Mouse (Mus musculus): ENCODE data around the gene Pou2f3. TPM values are rescaled to one million over a fixed set of nuclear protein-coding genes. Genes with fewer than 3 reads are reported as not detected.

Pou2f3 gene
- polyA plus RNA-seq, 1 experiment from 2014 or later = not detected

DNA sequence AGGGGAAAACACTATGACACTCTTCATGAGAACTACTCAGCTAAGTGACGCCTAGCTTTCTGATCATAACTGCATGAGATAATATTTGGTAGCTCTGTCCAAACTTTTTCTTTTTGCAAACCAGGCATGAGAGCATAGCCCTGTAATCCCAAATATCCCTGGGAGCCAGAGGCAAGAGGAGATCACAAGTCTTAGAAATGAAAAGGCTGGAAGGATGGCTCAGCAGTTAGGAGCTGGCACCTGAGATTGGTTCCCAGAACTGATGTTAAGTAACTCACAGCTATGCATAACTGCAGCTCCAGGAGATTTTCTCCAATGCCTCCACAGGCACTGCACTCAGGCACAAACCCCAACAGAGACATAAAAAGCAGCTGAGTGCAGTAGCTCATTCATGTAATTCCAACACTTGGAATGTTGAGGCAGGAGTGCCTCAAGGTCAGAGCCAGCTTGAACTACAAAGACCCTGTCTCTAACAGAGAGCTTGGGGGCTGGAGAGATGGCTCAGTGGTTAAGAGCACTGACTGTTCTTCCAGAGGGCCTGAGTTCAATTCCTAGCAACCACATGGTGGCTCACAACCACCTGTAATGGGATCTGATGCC, 124.4 kb downstream of the Pou2f3 start:
- Histone ChIP-seq H3K4me2 (no peak overlapping the region), H3K27ac (no peak overlapping the region), H3K9ac (no peak overlapping the region), H3K36me3 (no peaks in the 10 kb centered on the region), H3K27me3 (no peaks in the 10 kb centered on the region), H3K4me1 (replicated peaks) (peaks cover 7% of the 10 kb centered on the region; the same call in 1 of the 2 replicates), H3K4me3 (no peak overlapping the region), H3K9me3 (no peaks in the 10 kb centered on the region)
- no peak for ATAC-seq (ENCODE audit: low FRiP score)
- WGBS = 93% methylated on average over 1 of the region's 1 CpGs

GRCm38 (mm10) chr9:43084496-43085362, 125.4 kb downstream of the Pou2f3 start:
- H3K9ac ChIP-seq = no peak overlapping the region
- H3K4me2 ChIP-seq = no peak overlapping the region
- 86% methylated on average over 7 of the region's 7 CpGs for WGBS
- H3K4me3 ChIP-seq = no peak overlapping the region
- peaks cover 5% of the 10 kb centered on the region; the same call in 1 of the 2 replicates for H3K4me1 ChIP-seq (replicated peaks)
- no peaks in the 10 kb centered on the region for H3K27me3 ChIP-seq
- H3K36me3 ChIP-seq = no peaks in the 10 kb centered on the region
- no peak overlapping the region for H3K27ac ChIP-seq
- no peaks in the 10 kb centered on the region for H3K9me3 ChIP-seq
- no peak for ATAC-seq (ENCODE audit: low FRiP score)

DNA sequence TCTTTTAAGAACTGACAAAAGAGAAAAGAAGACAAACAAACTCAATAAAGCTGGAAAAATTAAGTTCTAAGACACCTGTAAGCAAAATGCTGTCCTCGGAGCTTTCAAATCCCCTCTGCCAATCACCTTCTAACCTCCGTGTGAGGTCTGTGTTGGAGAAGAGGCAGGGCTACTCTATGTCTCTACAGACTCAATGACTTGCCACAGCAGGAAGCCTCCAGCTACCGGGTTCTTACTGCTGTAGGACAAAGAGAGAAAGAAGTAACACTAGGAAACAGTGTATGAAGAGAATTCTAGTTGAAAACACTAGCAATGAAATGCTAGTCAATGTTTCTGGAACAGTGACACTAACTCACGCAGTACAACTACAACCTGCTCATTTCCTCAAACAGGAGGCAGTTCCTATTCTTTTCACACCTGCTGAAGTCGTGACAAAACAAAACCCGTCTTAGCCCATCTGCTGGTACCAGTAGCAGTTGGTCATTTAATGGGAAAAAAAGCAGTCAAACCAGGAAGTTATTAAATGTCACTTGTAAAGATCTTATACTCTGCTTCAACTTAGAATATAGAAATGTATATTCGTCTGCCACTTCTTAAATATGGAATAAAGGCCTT, 126.6 kb downstream of the Pou2f3 start:
- ATAC-seq (ENCODE audit: low FRiP score) = no peak
- H3K36me3 ChIP-seq = no peaks in the 10 kb centered on the region
- H3K9ac ChIP-seq = no peak overlapping the region
- WGBS = 25% methylated on average over 7 of the region's 7 CpGs
- no peaks in the 10 kb centered on the region for H3K9me3 ChIP-seq
- peaks cover 3% of the 10 kb centered on the region; the same call in 1 of the 2 replicates for H3K4me1 ChIP-seq (replicated peaks)
- H3K27me3 ChIP-seq = no peaks in the 10 kb centered on the region
- H3K4me2 ChIP-seq = no peak overlapping the region
- no peak overlapping the region for H3K4me3 ChIP-seq
- no peak overlapping the region for H3K27ac ChIP-seq

DNA sequence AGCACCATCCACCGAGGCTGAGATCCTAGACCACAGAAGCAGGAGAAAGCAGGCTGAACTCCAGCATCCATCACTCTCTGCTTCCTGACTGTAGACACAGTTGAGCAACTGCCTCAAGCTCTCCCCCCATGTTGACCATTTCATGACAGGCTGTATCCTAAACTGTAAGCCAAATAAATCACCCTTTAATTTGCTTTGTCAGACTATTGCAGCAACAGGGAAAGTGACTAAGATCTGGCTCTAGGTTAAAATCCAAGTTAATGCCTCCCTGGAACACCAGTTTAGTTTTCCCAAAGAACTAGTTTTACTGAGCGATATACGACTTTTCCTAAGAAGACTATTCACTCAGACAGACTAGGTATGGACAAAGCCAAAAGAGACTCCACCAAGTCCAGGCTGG, 131.5 kb downstream of the Pou2f3 start:
- no peak overlapping the region for H3K4me3 ChIP-seq
- no peaks in the 10 kb centered on the region; the same call in 1 of the 2 replicates for H3K4me1 ChIP-seq (replicated peaks)
- H3K4me2 ChIP-seq = no peak overlapping the region
- no peak for ATAC-seq (ENCODE audit: low FRiP score)
- no peaks in the 10 kb centered on the region for H3K9me3 ChIP-seq
- no peak overlapping the region for H3K27ac ChIP-seq
- WGBS = 95% methylated on average over 3 of the region's 3 CpGs
- H3K9ac ChIP-seq = no peak overlapping the region
- no peaks in the 10 kb centered on the region for H3K36me3 ChIP-seq
- H3K27me3 ChIP-seq = no peaks in the 10 kb centered on the region

DNA sequence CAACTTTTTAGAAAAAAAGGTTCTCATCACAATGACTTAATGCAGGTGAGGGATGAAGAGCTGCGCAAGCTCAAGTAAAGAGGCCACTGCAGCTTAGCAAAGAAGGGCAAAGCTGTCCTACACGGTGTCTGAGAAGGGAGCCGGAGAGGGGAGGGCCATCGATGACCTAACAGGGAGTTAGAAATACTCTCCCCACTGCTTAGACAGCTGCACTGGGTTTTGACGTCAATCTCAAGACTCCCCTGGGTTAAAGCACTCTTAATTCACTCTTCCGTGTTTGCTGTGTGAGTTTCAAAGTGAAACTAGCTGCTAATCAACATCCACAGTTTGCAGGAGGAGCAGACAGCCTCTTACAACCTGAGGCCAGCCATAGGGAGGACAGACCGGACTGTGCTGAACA, 134.0 kb downstream of the Pou2f3 start:
- H3K9me3 ChIP-seq = no peaks in the 10 kb centered on the region
- no peak overlapping the region for H3K4me2 ChIP-seq
- no peak overlapping the region for H3K9ac ChIP-seq
- no peaks in the 10 kb centered on the region for H3K27me3 ChIP-seq
- H3K4me1 ChIP-seq (replicated peaks) = peaks cover 11% of the 10 kb centered on the region
- no peak for ATAC-seq (ENCODE audit: low FRiP score)
- WGBS = 72% methylated on average over 7 of the region's 7 CpGs
- H3K4me3 ChIP-seq = no peak overlapping the region
- no peaks in the 10 kb centered on the region for H3K36me3 ChIP-seq
- H3K27ac ChIP-seq = no peak overlapping the region

GRCm38 (mm10) chr9:43074611-43075010, 135.6 kb downstream of the Pou2f3 start:
- no peaks in the 10 kb centered on the region for H3K9me3 ChIP-seq
- no peaks in the 10 kb centered on the region for H3K36me3 ChIP-seq
- no peak overlapping the region for H3K4me3 ChIP-seq
- H3K27me3 ChIP-seq = no peaks in the 10 kb centered on the region
- no peak overlapping the region for H3K9ac ChIP-seq
- WGBS = 89% methylated on average over 1 of the region's 1 CpGs
- H3K4me2 ChIP-seq = no peak overlapping the region
- H3K4me1 ChIP-seq (replicated peaks) = peaks cover 11% of the 10 kb centered on the region
- H3K27ac ChIP-seq = no peak overlapping the region
- ATAC-seq (ENCODE audit: low FRiP score) = no peak

Other genes starting within 250 kb of the Pou2f3 start
- gene Arhgef12, start 103.1 kb downstream of the Pou2f3 start, polyA plus RNA-seq (2015; fragmentation: Nextera tagmentation; extraction: Ambion mirVana) = 19.8 and 23.6 TPM in 2 replicates
- gene Tmem136, start 93.8 kb downstream of the Pou2f3 start, polyA plus RNA-seq (2015; fragmentation: Nextera tagmentation; extraction: Ambion mirVana) = 11.0 and 11.5 TPM in 2 replicates
- 11.3 and 12.6 TPM in 2 replicates for gene Oaf, start 29.5 kb upstream of the Pou2f3 start, polyA plus RNA-seq (2015; fragmentation: Nextera tagmentation; extraction: Ambion mirVana)
- not detected in 2 replicates for gene Trim29, start 100.5 kb upstream of the Pou2f3 start, polyA plus RNA-seq (2015; fragmentation: Nextera tagmentation; extraction: Ambion mirVana)

Measured in hindbrain, embryonic 13.5 days (tissue).